In the genomic region with DNA sequence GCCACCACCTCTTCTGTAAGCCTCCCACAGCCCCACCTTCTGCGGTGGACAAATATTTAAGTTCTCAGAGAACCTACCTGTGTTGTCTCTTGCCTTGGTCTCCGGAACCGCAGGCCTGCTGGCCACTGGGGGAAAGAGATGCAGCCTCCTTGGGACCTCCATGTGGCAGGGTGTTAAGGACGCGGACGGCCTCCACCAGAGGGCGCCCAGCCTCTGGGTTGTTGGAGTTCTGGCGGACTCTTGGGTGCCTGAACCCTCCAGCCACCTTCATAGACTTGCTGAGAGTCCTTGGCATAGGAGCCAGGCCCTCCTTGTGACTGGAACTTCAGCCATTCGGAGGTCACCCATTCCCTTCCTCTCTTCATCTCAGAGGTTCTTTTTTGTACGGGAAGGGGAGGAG, we compare ENCODE assay signal across 7 mouse cellular contexts. TPM values are rescaled to one million over a fixed set of nuclear protein-coding genes. Genes with fewer than 3 reads are reported as not detected.
DNase-seq lines count a peak whose midpoint lies in the region; TF ChIP-seq lines count a peak whose summit lies in the region.

No protein-coding gene starts in this region.

- no peak overlapping the region for H3K9ac ChIP-seq in ES-Bruce4 (ENCODE audit: low read depth, poor library complexity, severe bottlenecking)

- no peaks in the 10 kb centered on the region for H3K27me3 ChIP-seq in ES-Bruce4 (ENCODE audit: control insufficient read depth, insufficient read depth, low read length, poor library complexity, severe bottlenecking)
- H3K27me3 ChIP-seq in embryonic facial prominence, embryonic 10.5 days (replicated peaks; ENCODE audit: low read depth, poor library complexity, severe bottlenecking): no peaks in the 10 kb centered on the region
- no peaks in the 10 kb centered on the region for H3K27me3 ChIP-seq in megakaryocyte, embryonic 14.5 days (replicated peaks)

- H3K36me3 ChIP-seq in ES-Bruce4 (ENCODE audit: control insufficient read depth, insufficient read depth, low read length, poor library complexity, severe bottlenecking): no peaks in the 10 kb centered on the region
- H3K36me3 ChIP-seq in embryonic facial prominence, embryonic 10.5 days (replicated peaks): peaks cover 4% of the 10 kb centered on the region
- peaks cover 91% of the 10 kb centered on the region for H3K36me3 ChIP-seq in megakaryocyte, embryonic 14.5 days (replicated peaks; ENCODE audit: low read length)

- H3K4me3 ChIP-seq in ES-Bruce4 (ENCODE audit: low read depth, low read length): no peak overlapping the region
- no peak overlapping the region for H3K4me3 ChIP-seq in embryonic facial prominence, embryonic 10.5 days
- peak overlapping the region; percentile 75 for H3K4me3 ChIP-seq in megakaryocyte, embryonic 14.5 days (replicated peaks)

- 15% methylated on average over 10 of the region's 10 CpGs for WGBS in embryonic facial prominence, embryonic 10.5 days

- no peak for TF ChIP-seq EP300 in ES-Bruce4 (IDR thresholded peaks at IDR 0.05; ENCODE audit: insufficient read depth, low read depth, low read length)

- peaks cover 4% of the 10 kb centered on the region for H3K4me1 ChIP-seq in ES-Bruce4 (ENCODE audit: control insufficient read depth, insufficient read depth, low read length)
- H3K4me1 ChIP-seq in embryonic facial prominence, embryonic 10.5 days: peaks cover 9% of the 10 kb centered on the region; the same call in 1 of the 2 replicates
- peaks cover 89% of the 10 kb centered on the region for H3K4me1 ChIP-seq in megakaryocyte, embryonic 14.5 days

- peak; percentile 88 for TF ChIP-seq CTCF in ES-Bruce4 (IDR thresholded peaks at IDR 0.05; ENCODE audit: low read depth, low read length)

- DNase-seq in adrenal gland, adult 18-20 months (ENCODE audit: low spot score in 2 of 2): peak; percentile 75 to 83
- DNase-seq in embryonic facial prominence, embryonic 10.5 days (ENCODE audit: low spot score): peak; percentile 83
- DNase-seq in heart, postnatal 14 days: peak; percentile 82 to 87
- peak; percentile 60 to 85 for DNase-seq in layer of hippocampus, postnatal 25 days (ENCODE audit: extremely low spot score in 1 of 2, low spot score in 1 of 2)
- DNase-seq in spleen, postnatal 10 days (ENCODE audit: low spot score in 2 of 2): peak; percentile 81 to 92

- intact Hi-C loops in heart, postnatal 14 days (cut with DNase I): loop anchor here (1.0 to 2.0 kb wide), 3 partner anchors 15 to 54 kb away; a partner anchor contains a TSS

- H3K9me3 ChIP-seq in ES-Bruce4 (replicated peaks; ENCODE audit: control insufficient read depth, insufficient read depth, low read length, poor library complexity, severe bottlenecking): no peaks in the 10 kb centered on the region
- H3K9me3 ChIP-seq in embryonic facial prominence, embryonic 10.5 days: no peaks in the 10 kb centered on the region
- H3K9me3 ChIP-seq in megakaryocyte, embryonic 14.5 days: 0 out of 2 replicates have a peak, but pooled peaks cover under 1% of the 10 kb centered on the region

- no peak overlapping the region for H3K27ac ChIP-seq in ES-Bruce4 (ENCODE audit: insufficient read depth, low read length)
- H3K27ac ChIP-seq in embryonic facial prominence, embryonic 10.5 days (replicated peaks): 0 out of 2 replicates have a peak overlapping the region, but pooled peaks have one; percentile 31

- TF ChIP-seq POLR2A in ES-Bruce4 (IDR thresholded peaks at IDR 0.05; ENCODE audit: insufficient read depth, low read length): no peak

RNA-seq across cellular contexts. Expression of a gene that starts 15.2 kb away (rescaled TPM):
- polyA plus RNA-seq in ES-Bruce4 (2011; ENCODE audit: insufficient read depth, insufficient read length, low read depth, missing spikeins): 1.6 and 2.0 TPM in 2 replicates
- 1 to 10 TPM in 1 of 2 experiments, under 1 TPM in 1; 0.66 to 1.2 TPM for total RNA-seq in adrenal gland, adult 18-20 months (2021)
- polyA plus RNA-seq in embryonic facial prominence, embryonic 10.5 days (2016; fragmentation: Nextera tagmentation; extraction: Ambion mirVana): 1.2 and 2.2 TPM in 2 replicates
- under 1 TPM; 0.48 to 0.61 TPM for total RNA-seq in heart, postnatal 14 days (2021)
- total RNA-seq in layer of hippocampus, postnatal 25 days (2021): 10 to 100 TPM; 47.2 to 48.7 TPM
- polyA plus RNA-seq in megakaryocyte, embryonic 14.5 days (2012; ENCODE audit: insufficient read depth, low replicate concordance): 21.3 and 61.2 TPM in 2 replicates

RNA-seq across cellular contexts. Expression of a gene that starts 24.7 kb away (rescaled TPM):
- polyA plus RNA-seq in ES-Bruce4 (2011; ENCODE audit: insufficient read depth, insufficient read length, low read depth, missing spikeins): 8.6 and 11.3 TPM in 2 replicates
- 10 to 100 TPM; 19.1 to 25.8 TPM for total RNA-seq in adrenal gland, adult 18-20 months (2021)
- polyA plus RNA-seq in embryonic facial prominence, embryonic 10.5 days (2016; fragmentation: Nextera tagmentation; extraction: Ambion mirVana): 8.1 TPM in 2 replicates
- 10 to 100 TPM; 18.1 to 21.3 TPM for total RNA-seq in heart, postnatal 14 days (2021)
- 10 to 100 TPM; 26.1 to 36.5 TPM for total RNA-seq in layer of hippocampus, postnatal 25 days (2021)
- polyA plus RNA-seq in megakaryocyte, embryonic 14.5 days (2012; ENCODE audit: insufficient read depth, low replicate concordance): 20.8 and 52.6 TPM in 2 replicates

RNA-seq across cellular contexts. Expression of a gene that starts 49.0 kb away (rescaled TPM):
- 8.9 and 9.1 TPM in 2 replicates for polyA plus RNA-seq in ES-Bruce4 (2011; ENCODE audit: insufficient read depth, insufficient read length, low read depth, missing spikeins)
- 10 to 100 TPM; 22.2 to 68.8 TPM for total RNA-seq in adrenal gland, adult 18-20 months (2021)
- polyA plus RNA-seq in embryonic facial prominence, embryonic 10.5 days (2016; fragmentation: Nextera tagmentation; extraction: Ambion mirVana): 11.3 and 11.9 TPM in 2 replicates
- 10 to 100 TPM; 10.6 to 12.1 TPM for total RNA-seq in heart, postnatal 14 days (2021)
- 10 to 100 TPM; 13.8 to 18.4 TPM for total RNA-seq in layer of hippocampus, postnatal 25 days (2021)
- polyA plus RNA-seq in megakaryocyte, embryonic 14.5 days (2012; ENCODE audit: insufficient read depth, low replicate concordance): 5.3 and 6.9 TPM in 2 replicates

RNA-seq across cellular contexts. Expression of a gene that starts 52.0 kb away (rescaled TPM):
- polyA plus RNA-seq in ES-Bruce4 (2011; ENCODE audit: insufficient read depth, insufficient read length, low read depth, missing spikeins): 24.8 TPM in 2 replicates
- 10 to 100 TPM; 20.7 to 21.1 TPM for total RNA-seq in adrenal gland, adult 18-20 months (2021)
- polyA plus RNA-seq in embryonic facial prominence, embryonic 10.5 days (2016; fragmentation: Nextera tagmentation; extraction: Ambion mirVana): 79.1 and 89.3 TPM in 2 replicates
- 10 to 100 TPM; 17.8 to 18.0 TPM for total RNA-seq in heart, postnatal 14 days (2021)
- total RNA-seq in layer of hippocampus, postnatal 25 days (2021): 10 to 100 TPM; 26.1 to 28.4 TPM
- 86.5 and 87.0 TPM in 2 replicates for polyA plus RNA-seq in megakaryocyte, embryonic 14.5 days (2012; ENCODE audit: insufficient read depth, low replicate concordance)

Comparison
In these comparisons a context has a peak if more than half of its experiments do, and no peak if none do; other contexts are left out.
1. RNA of a gene that starts 15.2 kb away (total RNA-seq): 47.2 to 48.7 TPM in layer of hippocampus, postnatal 25 days; 0.66 to 1.2 TPM in adrenal gland, adult 18-20 months and 0.48 to 0.61 TPM in heart, postnatal 14 days; every median in the first group is over 10 times any median in the second.
2. Peak in every context shown above with its lines, with median percentiles within 50 percentile points of each other: DNase-seq.